Mouse (Mus musculus) liver, embryonic 14.5 days (tissue): ENCODE measurements around the gene Palld.

Source experiments
- CTCF ChIP-seq: IDR thresholded peaks from 2 replicates; pipeline ENCODE4 v1.5.1; 2016; ENCODE audit warnings: antibody characterized with exemption, low read depth, control low read depth
- EP300 ChIP-seq: IDR thresholded peaks from 2 replicates; pipeline ENCODE4 v1.6.1; 2016; ENCODE audit warnings: antibody characterized with exemption, low read depth

GRCm38 (mm10) chr8:61537471-61537870 is 365.0 kb downstream of the Palld start:
- TF ChIP-seq CTCF (no peak), EP300 (no peak)
